Mouse (Mus musculus): Measurements from ENCODE around the gene Gpatch4.

GRCm38 (mm10) chr3:88000816-88001595 lies 41.9 kb upstream of the Gpatch4 start:
- TF ChIP-seq CTCF (IDR thresholded peaks at IDR 0.05; ENCODE audit: insufficient read depth, low read depth, low read length): no peak
- no peak for TF ChIP-seq POLR2A (IDR thresholded peaks at IDR 0.05; ENCODE audit: insufficient read depth, low read depth, low read length)

Data from olfactory bulb, adult 2 months (tissue).